Mouse (Mus musculus): Measurements from ENCODE around the gene Atp2a3. TPM values are rescaled to one million over a fixed set of nuclear protein-coding genes. Genes with fewer than 3 reads are reported as not detected.
A peak's percentile ranks its signal among the peaks of the same experiment; 100 is the strongest.

Gene Atp2a3
- polyA plus RNA-seq (2015; fragmentation: Nextera tagmentation; extraction: Ambion mirVana): 3.8 and 11.6 TPM in 2 replicates

DNA sequence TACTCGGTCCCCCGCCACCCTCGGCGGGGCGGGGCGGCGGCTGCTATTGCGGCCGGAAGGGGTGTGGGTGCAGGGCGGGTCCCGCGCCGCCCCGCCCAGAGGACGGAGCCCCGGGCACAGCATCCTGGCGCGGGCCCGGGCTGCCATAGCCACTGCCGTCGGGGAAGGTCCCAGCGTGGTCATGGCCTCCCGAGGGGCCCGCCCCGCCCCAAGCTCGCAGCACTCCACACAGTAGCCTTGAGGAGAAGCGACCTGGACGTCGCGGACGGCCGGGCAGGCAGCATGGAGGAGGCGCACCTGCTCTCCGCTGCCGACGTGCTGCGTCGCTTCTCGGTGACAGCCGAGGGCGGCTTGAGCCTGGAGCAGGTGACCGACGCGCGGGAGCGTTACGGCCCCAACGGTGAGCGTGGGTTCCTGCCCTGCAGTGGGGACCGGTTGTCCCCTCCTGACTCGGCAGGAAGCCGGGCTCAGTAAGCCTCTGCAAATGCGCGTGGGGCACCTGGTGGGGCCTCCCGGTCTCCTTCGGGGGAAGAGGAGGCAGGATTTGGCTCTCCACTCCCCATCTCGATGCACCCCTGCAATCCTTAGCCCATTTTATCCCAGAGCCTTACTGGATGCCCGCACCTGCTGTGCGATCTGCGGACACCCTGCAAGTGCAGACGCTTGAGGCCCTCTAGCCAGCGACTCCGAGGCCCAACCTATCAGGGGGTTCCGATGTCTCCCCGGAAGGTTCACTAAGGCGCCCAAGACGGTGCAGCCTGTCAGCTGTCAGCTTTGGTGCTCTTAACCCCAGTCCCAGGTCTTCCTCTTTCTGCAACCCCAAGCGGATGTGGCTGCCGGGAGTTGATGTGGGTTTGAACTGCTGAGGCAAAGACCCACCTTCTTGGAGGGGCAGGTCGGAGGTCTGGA, at the start of gene Atp2a3:
Gene Atp2a3 (plus strand): TSS at position 98 of the 909 bp plus-strand sequence.
- WGBS: 4% methylated on average over 69 of the region's 70 CpGs
- H3K9ac ChIP-seq: peak within 1 kb of the TSS; percentile 25
- ATAC-seq (replicated peaks; ENCODE audit: insufficient number of reproducible peaks, insufficient read depth, low FRiP score, low read depth): 0 out of 2 replicates have a peak, but pooled peaks have one; percentile 30
- H3K27ac ChIP-seq: peak within 1 kb of the TSS; percentile 17; the same call in 1 of the 2 replicates
- H3K4me2 ChIP-seq: peak within 1 kb of the TSS; percentile 82
- no peaks in the 10 kb centered on the region for H3K9me3 ChIP-seq (replicated peaks)
- H3K4me1 ChIP-seq (replicated peaks): peaks cover 37% of the 10 kb centered on the region
- H3K27me3 ChIP-seq: peaks cover 34% of the 10 kb centered on the region
- H3K4me3 ChIP-seq: peak within 1 kb of the TSS; percentile 49
- no peaks in the 10 kb centered on the region for H3K36me3 ChIP-seq

DNA sequence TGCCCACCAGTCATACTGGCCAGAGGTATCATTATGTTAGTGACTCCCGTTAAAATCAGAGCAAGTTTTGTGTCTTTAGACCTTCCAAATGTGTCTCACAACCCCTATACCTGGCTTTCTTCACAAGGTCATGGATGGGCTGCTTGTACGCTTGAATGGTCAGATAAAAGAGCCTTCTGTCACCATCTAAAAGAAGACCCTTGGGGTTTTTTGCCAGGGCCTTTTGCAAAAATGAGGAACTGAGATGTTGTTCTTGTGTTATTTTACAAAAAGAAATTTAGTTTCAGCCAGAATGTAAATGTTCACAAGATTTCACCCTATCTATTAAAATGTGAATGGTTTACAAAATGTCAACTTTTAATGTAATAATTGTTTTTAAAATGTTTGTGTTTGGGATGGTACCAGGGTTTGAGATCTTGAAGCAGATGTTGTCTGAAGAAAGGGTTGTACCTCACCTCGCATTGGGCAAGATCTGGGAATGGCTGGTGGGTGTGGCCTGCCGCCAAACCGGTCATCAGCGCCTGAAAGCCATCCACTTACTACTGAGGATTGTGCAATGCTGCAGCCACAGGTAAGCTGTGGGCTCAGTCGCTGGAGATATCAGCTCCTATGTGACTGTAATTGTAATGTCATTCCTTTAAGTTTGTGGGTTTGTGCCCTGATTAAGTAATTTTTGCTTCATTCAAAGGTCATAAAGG, 43.5 kb upstream of the Atp2a3 start:
- Histone ChIP-seq H3K36me3 (peaks cover 71% of the 10 kb centered on the region), H3K4me2 (no peak overlapping the region), H3K4me1 (replicated peaks) (0 out of 2 replicates have a peak, but pooled peaks cover 8% of the 10 kb centered on the region), H3K4me3 (no peak overlapping the region), H3K27me3 (no peaks in the 10 kb centered on the region), H3K27ac (no peak overlapping the region), H3K9me3 (replicated peaks) (no peaks in the 10 kb centered on the region), H3K9ac (no peak overlapping the region)
- WGBS: 73% methylated on average over 7 of the region's 7 CpGs
- ATAC-seq (replicated peaks; ENCODE audit: insufficient number of reproducible peaks, insufficient read depth, low FRiP score, low read depth): no peak

DNA sequence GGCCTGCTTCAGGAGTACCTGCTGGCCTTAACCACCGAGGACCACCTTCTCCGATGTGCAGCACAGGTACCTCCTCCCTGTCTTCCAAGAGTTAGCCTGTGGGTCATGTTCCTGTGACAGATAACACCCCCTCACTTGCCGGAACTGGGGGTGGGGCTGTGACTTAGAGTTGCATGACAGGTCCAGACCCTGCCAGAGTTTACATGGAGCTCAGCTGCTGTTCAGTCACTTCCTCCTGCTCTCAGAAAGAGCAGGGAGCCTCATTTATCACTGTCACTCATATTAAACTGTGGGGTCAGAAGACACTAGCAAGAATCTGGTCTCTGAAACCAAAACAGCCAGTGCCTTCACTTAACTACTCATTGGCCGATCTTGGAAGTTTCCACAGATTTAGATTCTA, 37.9 kb upstream of the Atp2a3 start:
- Histone ChIP-seq H3K4me3 (no peak overlapping the region), H3K4me1 (replicated peaks) (no peaks in the 10 kb centered on the region), H3K27me3 (no peaks in the 10 kb centered on the region), H3K27ac (no peak overlapping the region), H3K9me3 (replicated peaks) (no peaks in the 10 kb centered on the region), H3K4me2 (no peak overlapping the region), H3K36me3 (peaks cover 37% of the 10 kb centered on the region), H3K9ac (no peak overlapping the region)
- ATAC-seq (replicated peaks; ENCODE audit: insufficient number of reproducible peaks, insufficient read depth, low FRiP score, low read depth): no peak
- WGBS: 40% methylated on average over 4 of the region's 4 CpGs

DNA sequence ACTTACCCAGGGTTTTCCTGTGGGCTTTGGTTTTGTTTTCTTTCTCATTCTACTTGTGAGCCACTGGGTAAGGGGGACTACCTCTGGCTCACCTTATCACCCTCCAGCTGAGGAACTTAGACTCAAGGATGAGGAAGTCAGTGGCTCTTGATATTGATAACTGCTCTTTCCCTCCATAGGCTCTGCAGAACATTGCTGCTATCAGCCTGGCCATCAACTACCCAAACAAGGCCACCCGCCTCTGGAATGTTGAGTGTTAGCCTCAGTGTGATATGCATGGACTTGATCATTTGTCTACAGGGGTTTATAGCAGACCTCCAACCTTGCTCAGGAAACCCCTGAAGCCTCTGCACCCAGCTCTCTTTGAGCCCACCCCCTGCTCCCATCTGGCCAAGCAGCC, 36.5 kb upstream of the Atp2a3 start:
- H3K27ac ChIP-seq: no peak overlapping the region
- no peak overlapping the region for H3K4me2 ChIP-seq

DNA sequence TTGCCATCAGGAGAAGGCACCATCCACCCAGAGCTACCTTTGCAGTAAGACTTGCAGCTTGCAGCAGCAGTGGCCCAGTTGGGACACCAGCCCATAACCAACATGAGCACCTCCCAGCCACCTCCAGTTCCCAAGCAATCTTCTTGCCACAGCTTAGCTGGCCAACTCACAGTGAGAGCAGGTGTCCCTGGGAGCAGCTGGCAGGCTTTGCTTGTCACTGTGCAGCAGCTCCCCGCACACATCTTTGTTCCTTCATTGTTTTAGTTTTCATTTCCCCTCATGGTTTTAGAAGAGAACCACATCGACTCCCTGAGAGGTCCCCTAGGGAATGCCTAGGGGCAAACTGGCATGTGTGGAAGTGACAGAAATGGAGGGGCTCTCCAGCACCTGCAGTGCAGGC, 35.9 kb upstream of the Atp2a3 start:
- peaks cover 18% of the 10 kb centered on the region; the same call in 1 of the 2 replicates for H3K36me3 ChIP-seq
- H3K9ac ChIP-seq: no peak overlapping the region
- H3K27ac ChIP-seq: no peak overlapping the region
- no peaks in the 10 kb centered on the region for H3K27me3 ChIP-seq
- ATAC-seq (replicated peaks; ENCODE audit: insufficient number of reproducible peaks, insufficient read depth, low FRiP score, low read depth): no peak
- WGBS: 40% methylated on average over 2 of the region's 2 CpGs
- no peaks in the 10 kb centered on the region for H3K9me3 ChIP-seq (replicated peaks)
- no peak overlapping the region for H3K4me2 ChIP-seq
- H3K4me3 ChIP-seq: no peak overlapping the region
- no peaks in the 10 kb centered on the region for H3K4me1 ChIP-seq (replicated peaks)

More for the DNA sequence above, 36.5 kb upstream of the Atp2a3 start:
- H3K4me1 ChIP-seq (replicated peaks): no peaks in the 10 kb centered on the region
- H3K9ac ChIP-seq: no peak overlapping the region
- peaks cover 23% of the 10 kb centered on the region for H3K36me3 ChIP-seq
- 42% methylated on average over 1 of the region's 1 CpGs for WGBS
- no peaks in the 10 kb centered on the region for H3K9me3 ChIP-seq (replicated peaks)
- H3K4me3 ChIP-seq: no peak overlapping the region
- no peaks in the 10 kb centered on the region for H3K27me3 ChIP-seq
- no peak for ATAC-seq (replicated peaks; ENCODE audit: insufficient number of reproducible peaks, insufficient read depth, low FRiP score, low read depth)

DNA sequence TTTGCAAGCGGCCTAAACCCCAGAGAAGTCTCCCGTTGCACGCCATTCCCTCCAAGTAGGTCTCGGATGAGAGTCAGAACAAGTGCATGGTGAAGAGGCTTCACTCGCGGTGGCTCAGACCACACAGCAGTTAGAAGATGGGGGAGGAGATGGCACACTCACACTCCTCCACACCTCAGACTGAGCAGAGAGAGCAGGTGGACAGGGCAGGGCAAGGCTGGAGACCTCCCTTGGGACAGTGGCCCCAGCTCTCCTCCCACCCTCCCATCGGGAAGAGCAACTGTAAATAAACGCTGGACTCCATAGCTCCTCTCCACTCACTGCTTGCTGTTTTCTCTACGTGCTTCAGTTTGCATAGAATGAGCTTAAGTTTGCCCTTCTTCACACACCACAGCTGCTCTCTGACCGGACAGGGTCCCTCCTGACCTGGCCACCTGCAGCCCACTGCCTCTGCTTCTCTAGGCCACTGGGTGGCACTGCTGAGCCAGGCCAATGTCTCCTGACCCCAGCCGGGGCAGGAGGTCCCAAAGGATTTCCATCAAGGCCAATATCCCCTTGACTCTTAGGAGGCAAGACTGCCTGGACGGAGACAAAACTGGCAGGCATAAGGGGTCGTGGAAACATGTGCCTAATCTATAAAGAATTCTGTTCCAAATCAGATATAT, 34.6 kb upstream of the Atp2a3 start:
- Histone ChIP-seq H3K4me2 (no peak overlapping the region), H3K4me3 (no peak overlapping the region), H3K27ac (no peak overlapping the region), H3K27me3 (no peaks in the 10 kb centered on the region), H3K4me1 (replicated peaks) (no peaks in the 10 kb centered on the region), H3K9me3 (replicated peaks) (no peaks in the 10 kb centered on the region), H3K36me3 (peaks cover 14% of the 10 kb centered on the region; the same call in 1 of the 2 replicates), H3K9ac (no peak overlapping the region)
- peak; percentile 60; the same call in 1 of the 2 replicates for ATAC-seq (replicated peaks; ENCODE audit: insufficient number of reproducible peaks, insufficient read depth, low FRiP score, low read depth)
- 54% methylated on average over 13 of the region's 13 CpGs for WGBS

DNA sequence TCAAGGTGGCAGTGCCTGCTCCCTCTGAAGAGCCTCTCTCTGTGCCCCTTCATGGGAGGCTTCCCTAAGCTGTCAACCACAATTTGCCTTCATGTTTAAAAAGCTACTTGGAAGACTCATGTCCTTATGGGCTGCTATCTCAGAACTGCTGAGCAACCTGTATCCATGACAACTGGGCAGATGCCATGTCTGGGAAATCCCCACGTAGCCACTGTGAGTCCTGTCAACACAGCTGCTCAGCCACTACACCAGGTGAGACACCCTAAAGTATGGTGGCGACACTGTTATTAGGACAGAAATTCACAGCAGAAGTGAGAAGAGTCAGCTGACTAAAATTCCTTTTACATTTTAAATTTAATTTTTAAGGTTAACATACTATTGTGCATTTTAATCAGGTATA, 32.5 kb upstream of the Atp2a3 start:
- Histone ChIP-seq H3K27ac (no peak overlapping the region), H3K4me1 (replicated peaks) (no peaks in the 10 kb centered on the region), H3K27me3 (no peaks in the 10 kb centered on the region), H3K9me3 (replicated peaks) (no peaks in the 10 kb centered on the region), H3K4me3 (no peak overlapping the region), H3K9ac (no peak overlapping the region), H3K4me2 (no peak overlapping the region), H3K36me3 (peaks cover 14% of the 10 kb centered on the region; the same call in 1 of the 2 replicates)
- no peak for ATAC-seq (replicated peaks; ENCODE audit: insufficient number of reproducible peaks, insufficient read depth, low FRiP score, low read depth)
- 61% methylated on average over 2 of the region's 2 CpGs for WGBS

DNA sequence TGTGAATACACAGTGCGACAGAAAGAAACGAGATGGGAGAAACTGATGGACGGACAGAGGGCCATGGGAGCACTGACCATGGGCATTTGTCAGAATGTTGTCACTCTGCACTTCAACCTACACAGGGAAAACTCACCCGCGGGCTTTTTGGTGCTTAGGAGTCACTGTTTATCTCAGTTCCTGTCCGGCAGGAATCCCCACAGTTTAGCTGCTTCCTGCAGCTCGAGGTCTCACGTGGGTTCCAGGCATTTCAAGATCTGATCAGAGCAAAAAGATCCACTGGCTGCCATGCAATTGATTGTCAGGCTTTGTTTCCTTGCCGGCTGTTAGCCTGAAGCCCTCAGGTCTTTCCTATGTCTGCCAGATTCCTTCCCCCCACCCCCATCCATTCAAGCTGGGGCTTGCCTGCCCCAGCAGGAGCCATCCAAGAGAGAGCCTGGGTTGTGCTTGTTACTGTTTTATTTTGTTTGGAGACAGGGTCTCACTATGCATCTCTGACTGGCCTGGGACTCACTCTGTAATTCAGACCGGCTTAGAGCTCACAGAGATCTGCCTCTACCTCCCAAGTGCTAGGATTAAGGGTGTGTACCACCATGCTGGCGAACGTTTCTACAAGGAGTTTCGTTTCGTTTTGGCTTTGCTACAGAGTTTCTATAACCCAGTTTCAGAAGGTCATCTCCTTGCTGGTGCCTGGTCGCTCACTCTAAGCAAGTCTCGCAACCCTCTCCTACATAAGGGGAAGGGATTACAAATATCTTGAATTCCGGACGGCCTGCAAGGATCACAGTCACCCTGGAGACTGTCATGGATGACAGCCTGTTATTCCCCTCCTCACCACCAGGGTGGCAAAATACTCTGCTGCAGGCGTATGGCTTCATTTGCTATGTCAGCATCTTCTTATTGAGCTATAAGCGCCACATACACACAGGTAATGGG, 20.5 kb upstream of the Atp2a3 start:
- peak overlapping the region; percentile 50 for H3K4me3 ChIP-seq
- ATAC-seq (replicated peaks; ENCODE audit: insufficient number of reproducible peaks, insufficient read depth, low FRiP score, low read depth): no peak; the same call in 1 of the 2 replicates
- H3K9ac ChIP-seq: peak overlapping the region; percentile 38; the same call in 1 of the 2 replicates
- H3K4me2 ChIP-seq: peak overlapping the region; percentile 58
- H3K27me3 ChIP-seq: 0 out of 2 replicates have a peak, but pooled peaks cover 9% of the 10 kb centered on the region
- peaks cover 17% of the 10 kb centered on the region for H3K4me1 ChIP-seq (replicated peaks)
- WGBS: 30% methylated on average over 20 of the region's 20 CpGs
- H3K9me3 ChIP-seq (replicated peaks): no peaks in the 10 kb centered on the region
- H3K27ac ChIP-seq: no peak overlapping the region
- H3K36me3 ChIP-seq: no peaks in the 10 kb centered on the region

DNA sequence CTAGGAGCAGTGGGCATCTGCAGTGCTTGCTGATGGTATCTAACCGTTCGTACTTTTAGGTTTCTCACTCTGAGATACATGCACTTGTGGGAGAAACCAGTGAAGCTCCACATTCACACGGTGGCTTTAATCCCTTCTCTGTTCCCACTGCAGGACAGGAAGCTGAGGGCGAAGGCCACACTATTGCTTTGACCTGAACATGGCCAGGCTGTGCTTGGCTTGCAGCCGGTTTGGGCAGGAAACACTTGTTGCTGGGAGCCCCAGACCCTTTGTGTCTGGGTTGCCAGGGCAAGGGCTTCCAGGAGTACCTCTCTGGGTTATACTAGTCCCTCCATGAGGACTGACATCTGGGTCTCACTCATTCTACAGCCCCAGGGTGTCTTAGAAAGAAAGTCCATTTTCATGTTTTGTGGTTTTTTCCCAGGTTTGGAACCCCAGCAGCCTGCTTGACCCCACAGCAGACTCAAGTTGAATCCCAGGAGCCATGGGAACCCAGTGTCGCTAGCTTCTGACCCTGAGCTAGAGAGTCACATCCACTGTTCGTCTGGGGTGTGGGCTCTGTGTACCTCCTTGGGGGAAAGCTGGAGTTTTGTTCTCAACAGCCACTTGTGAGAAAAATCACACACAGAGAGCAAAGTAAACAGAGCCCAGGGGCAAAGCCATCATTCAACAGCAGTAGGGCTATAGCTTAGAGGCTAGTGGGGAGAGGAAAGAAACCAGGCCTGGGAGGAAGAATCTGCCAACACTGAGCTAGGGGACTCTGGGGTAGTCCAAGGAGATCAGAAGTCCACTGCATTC, 15.8 kb upstream of the Atp2a3 start:
- whole genome bisulfite sequencing: 48% methylated on average over 7 of the region's 7 CpGs
- ATAC-seq (replicated peaks; ENCODE audit: insufficient number of reproducible peaks, insufficient read depth, low FRiP score, low read depth): peak; percentile 29; the same call in 1 of the 2 replicates
- peak overlapping the region; percentile 72 for H3K27ac ChIP-seq

More for the DNA sequence above, 15.8 kb upstream of the Atp2a3 start:
- Histone ChIP-seq H3K36me3 (no peaks in the 10 kb centered on the region), H3K9ac (no peak overlapping the region), H3K4me1 (replicated peaks) (peaks cover 31% of the 10 kb centered on the region), H3K4me2 (no peak overlapping the region), H3K4me3 (no peak overlapping the region), H3K9me3 (replicated peaks) (no peaks in the 10 kb centered on the region), H3K27me3 (0 out of 2 replicates have a peak, but pooled peaks cover 6% of the 10 kb centered on the region)

Data from heart, embryonic 15.5 days (tissue).